Mouse (Mus musculus): ENCODE results near the gene Zfp553. TPM values are rescaled to one million over a fixed set of nuclear protein-coding genes. Genes with fewer than 3 reads are reported as not detected.

Zfp553 gene
- total RNA-seq, 2 experiments from 2014 or later: 16.9 to 18.6 TPM

GRCm38 (mm10) chr7:127209851-127210250, 23.0 kb upstream of the Zfp553 start:
- intact Hi-C loops (cut with DNase I): no loop called here
- no peak for DNase-seq (ENCODE audit: low spot score in 2 of 2)

- intact Hi-C loops (cut with DNase I): no loop called here
Measured at GRCm38 (mm10) chr7:127210266-127210665, 22.6 kb upstream of the Zfp553 start.

GRCm38 (mm10) chr7:127211014-127211745, 21.7 kb upstream of the Zfp553 start:
- intact Hi-C loops (cut with DNase I): no loop called here
- DNase-seq (ENCODE audit: low spot score in 2 of 2): no peak

More at GRCm38 (mm10) chr7:127210266-127210665, 22.6 kb upstream of the Zfp553 start:
- no peak for DNase-seq (ENCODE audit: low spot score in 2 of 2)

DNA sequence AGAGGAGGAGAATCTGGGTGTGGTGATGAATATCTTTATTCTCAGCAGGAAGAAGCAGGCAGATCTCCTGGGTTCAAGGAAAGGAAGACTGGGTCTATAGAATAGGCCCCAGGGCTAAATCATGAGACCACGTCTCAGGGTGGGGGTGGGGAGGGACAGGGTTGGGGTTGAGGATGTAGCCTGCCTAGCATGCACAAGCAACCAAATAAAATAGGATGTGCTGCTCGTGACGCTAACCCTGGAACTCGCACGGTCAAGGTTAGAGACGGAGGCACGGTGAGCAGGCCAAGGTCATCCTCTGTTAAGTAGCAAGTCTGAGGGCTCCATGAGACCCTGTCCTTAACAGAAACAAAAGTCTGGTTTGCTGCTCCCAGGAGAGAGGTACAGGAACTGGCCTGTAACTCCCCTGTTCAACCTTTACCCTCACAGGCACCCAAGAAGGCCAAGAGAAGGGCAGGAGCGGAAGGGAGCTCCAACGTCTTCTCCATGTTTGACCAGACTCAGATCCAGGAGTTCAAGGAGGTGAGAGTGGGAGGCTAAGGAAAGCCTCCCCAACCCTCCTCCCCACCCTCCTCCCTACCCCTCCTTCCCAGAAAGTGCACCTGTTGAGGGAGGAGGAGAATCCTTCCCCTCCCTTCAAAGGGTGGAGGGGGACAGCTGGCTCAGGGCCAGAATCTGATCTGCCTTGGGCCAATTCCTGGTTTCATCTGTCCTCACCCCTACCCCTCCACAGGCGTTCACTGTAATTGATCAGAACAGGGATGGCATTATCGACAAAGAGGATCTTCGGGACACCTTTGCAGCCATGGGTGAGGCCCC, 20.2 kb upstream of the Zfp553 start:
- intact Hi-C loops (cut with DNase I): no loop called here
- no peak for DNase-seq (ENCODE audit: low spot score in 2 of 2)

DNA sequence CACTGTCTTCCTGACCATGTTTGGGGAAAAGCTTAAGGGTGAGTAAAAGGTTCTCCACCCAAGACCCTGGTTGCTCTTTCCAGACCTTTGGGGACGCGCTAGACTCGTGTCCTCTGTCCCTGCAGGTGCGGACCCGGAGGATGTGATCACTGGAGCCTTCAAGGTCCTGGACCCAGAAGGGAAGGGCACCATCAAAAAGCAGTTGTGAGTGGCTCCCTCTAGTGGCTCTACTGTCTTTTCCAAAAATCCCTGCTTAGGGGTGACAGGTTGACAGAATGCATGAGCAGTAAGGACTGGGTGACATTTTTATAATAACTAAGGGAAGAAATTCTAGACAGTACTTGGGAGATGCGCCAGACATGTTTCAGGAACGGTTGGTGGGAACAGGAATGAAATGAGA, 19.4 kb upstream of the Zfp553 start:
- intact Hi-C loops (cut with DNase I): no loop called here
- peak in 1 of 2 experiments; percentile 31 for DNase-seq (ENCODE audit: low spot score in 2 of 2)

DNA sequence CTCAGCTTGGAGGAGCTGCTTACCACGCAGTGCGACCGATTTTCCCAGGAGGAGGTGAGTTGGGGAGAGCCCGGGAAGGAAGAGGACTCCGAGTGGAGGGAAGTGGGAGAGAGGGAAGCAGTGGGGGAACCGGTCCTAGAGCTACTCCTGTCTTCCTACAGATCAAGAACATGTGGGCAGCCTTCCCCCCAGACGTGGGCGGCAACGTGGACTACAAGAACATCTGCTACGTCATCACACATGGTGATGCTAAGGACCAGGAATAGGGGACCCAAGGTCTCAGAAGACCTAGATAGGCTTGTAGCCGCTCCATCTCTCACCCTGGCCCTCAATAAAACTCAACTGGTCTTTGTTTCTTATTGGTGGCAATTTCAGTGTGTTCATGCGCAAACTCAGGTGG, 18.9 kb upstream of the Zfp553 start:
- intact Hi-C loops (cut with DNase I): loop anchor here (2.0 kb wide), 1 partner anchor 15 kb away; no protein-coding TSS in a partner anchor

DNA sequence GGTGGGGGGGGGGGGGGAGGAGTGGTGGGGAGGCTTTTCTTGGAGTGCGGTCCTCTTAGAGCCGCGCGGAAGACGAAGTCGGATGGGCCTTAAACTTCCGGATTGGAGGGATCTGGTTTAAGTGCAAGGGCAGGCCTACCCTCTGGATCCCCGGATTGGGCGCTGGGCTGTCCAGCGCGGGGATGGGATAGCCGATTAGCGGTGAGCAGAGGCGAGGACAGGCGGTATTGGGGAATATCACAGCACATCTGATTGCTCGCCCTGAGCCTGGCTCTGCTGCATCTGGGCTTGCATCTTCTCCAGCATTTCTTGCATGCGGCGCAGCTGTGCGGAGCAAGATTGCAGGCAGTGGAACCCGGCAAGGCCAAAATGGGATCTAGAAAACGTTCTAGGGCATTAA, 18.3 kb upstream of the Zfp553 start:
- no peak for DNase-seq (ENCODE audit: low spot score in 2 of 2)
- intact Hi-C loops (cut with DNase I): loop anchor here (2.0 kb wide), 1 partner anchor 14 kb away; no protein-coding TSS in a partner anchor

More for the DNA sequence above, 18.9 kb upstream of the Zfp553 start:
- peak in 1 of 2 experiments; percentile 28 for DNase-seq (ENCODE audit: low spot score in 2 of 2)

- intact Hi-C loops (cut with DNase I): loop anchor here (2.0 kb wide), 1 partner anchor 14 kb away; no protein-coding TSS in a partner anchor
- peak; percentile 41 to 64 for DNase-seq (ENCODE audit: low spot score in 2 of 2)
Measured at GRCm38 (mm10) chr7:127214981-127215871, 17.6 kb upstream of the Zfp553 start.

DNA sequence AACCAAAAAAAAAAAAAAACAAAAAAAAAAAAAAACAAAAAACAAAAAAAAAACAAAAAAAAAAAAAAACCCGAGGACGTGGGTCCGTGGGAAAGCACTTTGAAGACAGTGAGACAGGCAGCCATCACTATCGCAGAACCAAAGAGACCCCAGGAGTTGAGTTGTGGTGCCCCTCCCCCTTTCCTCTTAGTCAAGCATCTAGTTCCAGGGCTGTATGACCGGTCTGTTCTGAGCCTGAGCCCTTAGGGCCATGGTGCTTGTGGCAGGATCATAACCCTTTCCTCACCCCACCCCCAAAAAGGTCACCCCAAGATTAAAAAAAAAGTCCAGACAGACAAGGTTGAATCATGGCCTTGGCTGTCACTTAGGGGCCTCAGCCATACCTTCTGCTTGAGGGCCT, 16.6 kb upstream of the Zfp553 start:
- intact Hi-C loops (cut with DNase I): no loop called here
- no peak for DNase-seq (ENCODE audit: low spot score in 2 of 2)

DNA sequence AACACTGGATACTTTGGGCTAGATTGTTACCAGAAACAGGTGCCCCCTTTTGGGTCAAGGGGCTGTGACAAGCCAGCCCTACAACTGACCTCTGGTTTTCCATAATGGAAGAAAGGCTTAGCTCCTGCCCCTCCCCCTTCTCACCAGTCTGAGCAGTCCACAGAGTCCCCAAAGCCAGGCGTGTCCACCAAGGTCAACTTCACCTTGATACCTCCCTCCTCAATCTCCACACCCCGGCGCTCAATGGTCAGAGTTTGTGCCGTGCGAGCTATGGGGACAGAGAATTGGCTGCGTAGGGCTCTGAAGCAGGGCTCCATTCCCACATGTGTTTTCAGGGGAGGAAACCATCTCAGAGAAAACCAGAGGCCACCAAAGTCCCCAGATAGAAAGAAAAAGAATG, 15.4 kb upstream of the Zfp553 start:
- intact Hi-C loops (cut with DNase I): no loop called here
- DNase-seq (ENCODE audit: low spot score in 2 of 2): no peak

DNA sequence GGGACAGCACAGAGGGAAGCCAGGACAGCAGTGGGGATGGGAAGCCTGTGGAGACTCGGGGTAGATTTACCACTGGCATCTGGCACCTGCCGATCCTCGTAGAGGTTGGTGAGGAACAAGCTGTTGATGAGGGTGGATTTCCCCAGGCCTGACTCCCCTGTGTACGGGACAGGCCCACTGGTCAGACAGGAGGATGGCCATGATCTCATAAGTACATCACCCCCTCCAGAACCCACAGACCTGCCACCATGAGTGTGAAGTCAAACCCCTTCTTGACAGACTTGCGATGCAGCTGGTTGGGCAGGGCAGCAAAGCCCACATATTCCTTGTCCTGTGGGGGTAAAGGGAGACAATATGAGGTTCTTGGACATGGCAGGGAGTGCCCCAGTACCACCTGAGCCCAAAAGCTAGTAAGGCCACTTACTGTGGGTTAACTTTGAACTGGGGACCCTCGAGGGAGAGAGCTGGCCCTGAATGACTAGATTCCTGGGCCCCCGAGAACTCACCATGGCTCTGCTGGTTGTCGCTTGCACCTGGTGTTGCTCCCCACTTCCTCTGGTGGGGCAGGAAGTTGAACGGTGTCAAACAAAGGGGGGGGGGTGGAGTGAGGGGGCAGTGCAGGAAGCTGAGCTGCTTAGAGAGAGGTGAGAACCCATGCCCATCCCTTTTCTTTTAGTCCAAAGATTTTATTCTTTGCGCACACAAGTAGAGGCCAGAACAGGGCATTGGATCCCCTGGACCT, 14.8 kb upstream of the Zfp553 start:
- intact Hi-C loops (cut with DNase I): no loop called here
- DNase-seq (ENCODE audit: low spot score in 2 of 2): no peak

- intact Hi-C loops (cut with DNase I): no loop called here
- no peak for DNase-seq (ENCODE audit: low spot score in 2 of 2)
Measured at GRCm38 (mm10) chr7:127218670-127219069, 14.2 kb upstream of the Zfp553 start.

- DNase-seq (ENCODE audit: low spot score in 2 of 2): no peak
- intact Hi-C loops (cut with DNase I): no loop called here
Measured at GRCm38 (mm10) chr7:127220440-127220839, 12.4 kb upstream of the Zfp553 start.

- intact Hi-C loops (cut with DNase I): no loop called here
- no peak for DNase-seq (ENCODE audit: low spot score in 2 of 2)
Measured at GRCm38 (mm10) chr7:127223106-127223505, 9.8 kb upstream of the Zfp553 start.

DNA sequence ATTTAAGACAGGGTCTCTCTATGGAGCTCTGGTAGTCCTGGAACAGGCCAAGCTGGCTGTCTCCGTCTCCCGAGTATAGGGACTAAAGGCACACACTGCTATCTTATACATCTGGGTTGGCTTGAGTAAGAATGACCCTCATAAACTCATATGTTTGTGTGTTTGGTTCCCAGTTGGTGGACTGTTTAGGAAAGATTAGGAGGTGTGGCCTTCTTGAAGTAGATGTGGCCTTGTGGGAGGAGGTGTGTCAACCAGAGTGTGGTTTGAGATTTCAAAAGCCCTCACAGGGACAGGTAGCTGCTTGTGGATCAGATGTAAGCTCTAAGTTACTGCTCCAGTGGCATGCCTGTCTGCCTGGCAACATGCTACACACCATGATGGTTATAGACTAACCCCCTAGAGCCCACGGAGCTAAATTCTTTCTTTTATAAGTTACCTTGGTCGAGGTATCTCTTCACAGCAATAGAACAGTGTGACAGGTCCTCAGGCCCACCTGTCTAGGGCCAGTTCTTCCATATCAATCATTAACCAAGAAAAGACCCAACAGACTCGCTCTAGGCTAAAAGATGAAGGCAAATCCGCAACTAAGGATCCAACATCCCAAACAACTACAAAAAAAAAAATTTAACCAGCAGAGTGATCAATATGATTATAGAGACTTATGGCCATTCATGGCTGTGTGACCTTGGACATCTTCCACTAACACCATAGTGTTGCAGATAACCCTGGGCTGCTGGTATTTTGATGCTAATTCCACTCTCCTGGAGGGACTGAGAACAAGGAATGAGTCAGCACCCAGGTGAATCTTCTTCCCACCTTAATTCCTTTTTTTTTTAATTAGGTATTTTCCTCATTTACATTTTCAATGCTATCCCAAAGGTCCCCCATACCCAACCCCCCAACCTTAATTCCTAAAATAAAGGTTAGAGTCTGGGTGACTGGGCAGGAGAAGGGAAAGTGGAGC, 9.1 kb upstream of the Zfp553 start:
- intact Hi-C loops (cut with DNase I): no loop called here

DNA sequence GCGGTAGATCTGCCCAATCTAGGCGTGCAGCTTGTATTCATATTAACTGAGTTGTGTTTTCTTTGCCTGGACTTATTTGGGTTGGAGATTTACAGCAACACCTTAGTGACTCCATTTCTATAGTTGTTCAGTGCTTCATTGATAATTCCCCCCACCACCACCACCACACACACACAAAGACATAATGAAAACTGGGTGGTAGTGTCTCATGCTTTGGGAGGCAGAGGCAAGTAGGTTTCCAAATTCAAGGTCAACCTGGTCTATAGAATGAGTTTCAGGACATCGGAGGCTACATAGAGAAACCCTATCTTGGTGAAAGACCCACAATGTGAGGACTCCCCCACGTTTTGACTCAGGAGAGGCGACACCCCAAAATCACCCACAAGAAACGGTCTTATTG, 8.2 kb upstream of the Zfp553 start:
- DNase-seq (ENCODE audit: low spot score in 2 of 2): no peak
- intact Hi-C loops (cut with DNase I): no loop called here

More for the DNA sequence above, 9.1 kb upstream of the Zfp553 start:
- DNase-seq (ENCODE audit: low spot score in 2 of 2): no peak

DNA sequence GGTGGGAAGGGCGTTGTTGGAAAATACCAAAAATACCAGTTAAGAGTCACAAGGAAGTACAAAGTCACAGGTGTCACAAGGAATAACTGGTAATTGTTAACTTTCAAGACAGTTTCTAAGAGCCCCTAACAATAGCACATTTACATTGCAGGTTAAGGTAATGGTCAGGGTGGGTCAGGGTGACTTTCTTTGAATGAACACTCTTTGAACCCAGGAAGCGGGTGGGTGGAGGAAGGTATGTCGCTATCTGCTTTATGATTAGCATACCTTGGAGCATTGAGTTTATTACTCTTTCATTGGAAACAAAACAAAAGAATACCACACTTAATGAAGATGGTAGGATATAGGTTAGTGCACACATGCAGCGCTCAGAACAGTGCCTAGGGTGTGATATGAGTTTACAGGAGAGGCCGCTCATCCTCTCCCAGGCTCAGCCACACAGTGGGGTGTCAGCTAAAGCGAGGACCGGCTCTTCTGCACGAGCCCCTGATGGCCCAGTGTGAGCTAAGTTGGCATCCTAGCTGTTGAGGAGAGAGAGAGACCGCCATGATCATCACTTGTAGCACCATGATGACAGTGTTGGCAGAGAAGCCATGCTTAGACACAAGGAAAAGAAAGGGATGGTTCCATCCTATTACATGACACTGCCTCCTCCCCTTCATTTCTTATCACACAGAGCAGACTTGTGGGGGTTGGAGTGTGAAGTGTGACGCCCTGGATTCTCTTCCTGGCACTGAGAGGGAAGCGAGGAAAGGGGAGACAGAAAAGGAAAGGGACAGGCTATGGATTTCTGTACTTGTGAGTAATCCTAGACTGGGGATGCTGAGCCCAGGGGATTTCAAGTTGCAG, 7.5 kb upstream of the Zfp553 start:
- DNase-seq (ENCODE audit: low spot score in 2 of 2): peak in 1 of 2 experiments; percentile 82
- intact Hi-C loops (cut with DNase I): no loop called here

Measured in left cerebral cortex, postnatal 25 days (tissue).